Mouse (Mus musculus) stomach, postnatal 0 days (tissue): ENCODE data around the gene Dtx4.

Source experiments
- CTCF ChIP-seq: IDR thresholded peaks from 2 replicates; pipeline ENCODE4 v1.5.1; 2016; ENCODE audit warnings: antibody characterized with exemption, low read depth, mild to moderate bottlenecking, moderate library complexity
- EP300 ChIP-seq: optimal IDR thresholded peaks from 2 replicates; pipeline ENCODE3; 2016; ENCODE audit warnings: antibody characterized with exemption

DNA sequence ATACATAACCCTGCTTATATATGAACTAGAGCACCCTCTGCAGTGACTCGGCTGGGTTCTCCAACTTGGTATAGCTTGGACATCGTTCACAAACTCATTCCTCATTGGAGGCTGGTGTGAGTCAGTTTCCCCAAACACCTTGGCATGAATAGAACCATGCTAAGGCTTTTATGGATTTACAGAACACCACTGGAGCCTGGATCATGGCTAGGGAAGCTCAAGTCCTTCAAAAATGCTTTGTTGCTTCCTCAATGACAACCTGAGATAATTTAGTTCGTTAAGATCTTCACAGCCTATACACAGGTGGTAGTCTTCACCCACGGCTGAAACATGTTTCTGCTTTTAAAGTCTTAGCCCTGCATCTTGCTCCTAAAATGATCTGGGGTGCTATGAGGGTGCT, 41.7 kb downstream of the Dtx4 start:
- TF ChIP-seq CTCF (no peak), EP300 (no peak)
